Mouse (Mus musculus): ENCODE data around the gene Tnfsf9. TPM values are rescaled to one million over a fixed set of nuclear protein-coding genes. Genes with fewer than 3 reads are reported as not detected.

The Tnfsf9 gene
- polyA plus RNA-seq, 1 experiment: 11.8 TPM

GRCm38 (mm10) chr17:57139708-57140107 lies 34.6 kb downstream of the Tnfsf9 start:
- Histone ChIP-seq H3K79me2 (ENCODE audit: control insufficient read depth, insufficient read depth) (no peaks in the 10 kb centered on the region), H3K36me3 (ENCODE audit: control insufficient read depth, insufficient read depth) (no peaks in the 10 kb centered on the region)
- TF ChIP-seq CTCF (IDR thresholded peaks at IDR 0.05; ENCODE audit: control insufficient read depth, insufficient read depth, insufficient read length) (no peak), MAX (IDR thresholded peaks at IDR 0.05) (no peak), MYOD1 (IDR thresholded peaks at IDR 0.05; ENCODE audit: control insufficient read depth, insufficient read length, low read depth) (no peak), FOSL1 (IDR thresholded peaks at IDR 0.05; ENCODE audit: insufficient read depth, low read length, poor library complexity, severe bottlenecking) (no peak), USF1 (IDR thresholded peaks at IDR 0.05; ENCODE audit: low read depth) (no peak), MYOG (IDR thresholded peaks at IDR 0.05; ENCODE audit: control insufficient read depth, extremely low read depth, insufficient read length) (no peak), CEBPB (IDR thresholded peaks at IDR 0.05; ENCODE audit: low read depth) (no peak)

GRCm38 (mm10) chr17:57143704-57144103 lies 38.6 kb downstream of the Tnfsf9 start:
- no peaks in the 10 kb centered on the region for H3K79me3 ChIP-seq (ENCODE audit: low read depth)
- no peak overlapping the region for H3ac ChIP-seq (ENCODE audit: control insufficient read depth, insufficient read length, low read depth)
- no peak overlapping the region for H3K4me3 ChIP-seq (ENCODE audit: insufficient read depth, poor library complexity, severe bottlenecking)
- no peak for TF ChIP-seq CEBPB (IDR thresholded peaks at IDR 0.05; ENCODE audit: low read depth)
- no peaks in the 10 kb centered on the region for H3K79me2 ChIP-seq (ENCODE audit: control insufficient read depth, insufficient read depth)
- H3K27me3 ChIP-seq (ENCODE audit: control insufficient read depth, insufficient read depth, insufficient read length): peaks cover 25% of the 10 kb centered on the region
- no peaks in the 10 kb centered on the region for H3K36me3 ChIP-seq (ENCODE audit: control insufficient read depth, insufficient read depth)

More at GRCm38 (mm10) chr17:57139708-57140107, 34.6 kb downstream of the Tnfsf9 start:
- Histone ChIP-seq H3K27me3 (ENCODE audit: control insufficient read depth, insufficient read depth, insufficient read length) (peaks cover 7% of the 10 kb centered on the region), H3K4me3 (ENCODE audit: insufficient read depth, poor library complexity, severe bottlenecking) (no peak overlapping the region), H3K79me3 (ENCODE audit: low read depth) (no peaks in the 10 kb centered on the region), H3ac (ENCODE audit: control insufficient read depth, insufficient read length, low read depth) (no peak overlapping the region)

GRCm38 (mm10) chr17:57145115-57145514 lies 40.0 kb downstream of the Tnfsf9 start:
- Histone ChIP-seq H3K79me2 (ENCODE audit: control insufficient read depth, insufficient read depth) (no peaks in the 10 kb centered on the region), H3ac (ENCODE audit: control insufficient read depth, insufficient read length, low read depth) (no peak overlapping the region), H3K4me3 (ENCODE audit: insufficient read depth, poor library complexity, severe bottlenecking) (no peak overlapping the region), H3K27me3 (ENCODE audit: control insufficient read depth, insufficient read depth, insufficient read length) (peaks cover 39% of the 10 kb centered on the region), H3K36me3 (ENCODE audit: control insufficient read depth, insufficient read depth) (no peaks in the 10 kb centered on the region), H3K79me3 (ENCODE audit: low read depth) (no peaks in the 10 kb centered on the region)
- TF ChIP-seq MYOD1 (IDR thresholded peaks at IDR 0.05; ENCODE audit: control insufficient read depth, insufficient read length, low read depth): no peak
- no peak for TF ChIP-seq FOSL1 (IDR thresholded peaks at IDR 0.05; ENCODE audit: insufficient read depth, low read length, poor library complexity, severe bottlenecking)
- no peak for TF ChIP-seq CEBPB (IDR thresholded peaks at IDR 0.05; ENCODE audit: low read depth)
- no peak for TF ChIP-seq MAX (IDR thresholded peaks at IDR 0.05)
- TF ChIP-seq USF1 (IDR thresholded peaks at IDR 0.05; ENCODE audit: low read depth): no peak
- TF ChIP-seq CTCF (IDR thresholded peaks at IDR 0.05; ENCODE audit: control insufficient read depth, insufficient read depth, insufficient read length): no peak
- no peak for TF ChIP-seq MYOG (IDR thresholded peaks at IDR 0.05; ENCODE audit: control insufficient read depth, extremely low read depth, insufficient read length)

GRCm38 (mm10) chr17:57148343-57148742 lies 43.2 kb downstream of the Tnfsf9 start:
- H3K4me3 ChIP-seq (ENCODE audit: insufficient read depth, poor library complexity, severe bottlenecking): no peak overlapping the region
- no peaks in the 10 kb centered on the region for H3K36me3 ChIP-seq (ENCODE audit: control insufficient read depth, insufficient read depth)
- TF ChIP-seq FOSL1 (IDR thresholded peaks at IDR 0.05; ENCODE audit: insufficient read depth, low read length, poor library complexity, severe bottlenecking) (no peak), MAX (IDR thresholded peaks at IDR 0.05) (no peak), CEBPB (IDR thresholded peaks at IDR 0.05; ENCODE audit: low read depth) (no peak), MYOD1 (IDR thresholded peaks at IDR 0.05; ENCODE audit: control insufficient read depth, insufficient read length, low read depth) (no peak), USF1 (IDR thresholded peaks at IDR 0.05; ENCODE audit: low read depth) (no peak), MYOG (IDR thresholded peaks at IDR 0.05; ENCODE audit: control insufficient read depth, extremely low read depth, insufficient read length) (no peak), CTCF (IDR thresholded peaks at IDR 0.05; ENCODE audit: control insufficient read depth, insufficient read depth, insufficient read length) (no peak)
- no peak overlapping the region for H3ac ChIP-seq (ENCODE audit: control insufficient read depth, insufficient read length, low read depth)
- H3K27me3 ChIP-seq (ENCODE audit: control insufficient read depth, insufficient read depth, insufficient read length): peaks cover 54% of the 10 kb centered on the region
- H3K79me3 ChIP-seq (ENCODE audit: low read depth): no peaks in the 10 kb centered on the region
- no peaks in the 10 kb centered on the region for H3K79me2 ChIP-seq (ENCODE audit: control insufficient read depth, insufficient read depth)

- TF ChIP-seq USF1 (IDR thresholded peaks at IDR 0.05; ENCODE audit: low read depth) (no peak), MAX (IDR thresholded peaks at IDR 0.05) (no peak), CTCF (IDR thresholded peaks at IDR 0.05; ENCODE audit: control insufficient read depth, insufficient read depth, insufficient read length) (no peak), CEBPB (IDR thresholded peaks at IDR 0.05; ENCODE audit: low read depth) (no peak), MYOD1 (IDR thresholded peaks at IDR 0.05; ENCODE audit: control insufficient read depth, insufficient read length, low read depth) (no peak), MYOG (IDR thresholded peaks at IDR 0.05; ENCODE audit: control insufficient read depth, extremely low read depth, insufficient read length) (no peak), FOSL1 (IDR thresholded peaks at IDR 0.05; ENCODE audit: insufficient read depth, low read length, poor library complexity, severe bottlenecking) (no peak)
- H3K79me2 ChIP-seq (ENCODE audit: control insufficient read depth, insufficient read depth): no peaks in the 10 kb centered on the region
- no peaks in the 10 kb centered on the region for H3K79me3 ChIP-seq (ENCODE audit: low read depth)
- no peak within 1 kb of the TSS for H3K4me3 ChIP-seq (ENCODE audit: insufficient read depth, poor library complexity, severe bottlenecking)
- no peaks in the 10 kb centered on the region for H3K36me3 ChIP-seq (ENCODE audit: control insufficient read depth, insufficient read depth)
- peaks cover 51% of the 10 kb centered on the region for H3K27me3 ChIP-seq (ENCODE audit: control insufficient read depth, insufficient read depth, insufficient read length)
- no peak within 1 kb of the TSS for H3ac ChIP-seq (ENCODE audit: control insufficient read depth, insufficient read length, low read depth)
Measured at GRCm38 (mm10) chr17:57148994-57149803, 44.1 kb downstream of the Tnfsf9 start, which contains the start of gene Cd70. Cd70 (minus strand) TSS chr17:57149777.
